Mouse (Mus musculus) stomach, postnatal 0 days (tissue): ENCODE data around the gene Rit1.

Experiments used
- CTCF ChIP-seq: IDR thresholded peaks from 2 replicates; pipeline ENCODE4 v1.5.1; 2016; ENCODE audit warnings: antibody characterized with exemption, low read depth, mild to moderate bottlenecking, moderate library complexity
- EP300 ChIP-seq: optimal IDR thresholded peaks from 2 replicates; pipeline ENCODE3; 2016; ENCODE audit warnings: antibody characterized with exemption

GRCm38 (mm10) chr3:88746139-88746870 is 29.7 kb downstream of the Rit1 start:
- TF ChIP-seq CTCF (no peak), EP300 (no peak)
